Mouse (Mus musculus): ENCODE data around the gene Cyp20a1. TPM values are rescaled to one million over a fixed set of nuclear protein-coding genes. Genes with fewer than 3 reads are reported as not detected.
A peak's percentile ranks its signal among the peaks of the same experiment; 100 is the strongest.

The Cyp20a1 gene
- total and polyA plus RNA-seq, 2 experiments, result 4.0 to 19.6 TPM

DNA sequence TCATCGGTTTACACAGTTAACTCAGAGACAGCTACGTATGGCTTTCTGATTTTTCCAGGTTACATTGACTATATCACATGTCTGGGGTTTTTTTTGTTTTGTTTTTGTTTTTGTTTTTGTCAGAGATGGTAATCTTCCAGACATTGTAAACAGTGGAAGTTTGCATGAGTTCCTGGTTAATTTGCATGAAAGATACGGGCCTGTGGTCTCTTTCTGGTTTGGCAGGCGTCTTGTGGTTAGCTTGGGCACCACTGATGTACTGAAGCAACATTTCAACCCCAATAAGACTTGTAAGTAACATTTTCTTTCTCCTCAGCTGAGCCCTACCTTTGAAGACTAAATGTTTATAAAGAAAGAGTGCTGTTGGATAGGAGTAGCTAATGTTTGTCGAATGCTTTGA, 9.7 kb downstream of the Cyp20a1 start:
- Histone ChIP-seq H3K4me1 (ENCODE audit: control insufficient read depth, insufficient read depth, low read length) (no peaks in the 10 kb centered on the region), H3K27ac (replicated peaks; ENCODE audit: insufficient read depth, low read depth, low read length) (no peak overlapping the region), H3K79me2 (ENCODE audit: control insufficient read depth, insufficient read depth, low read length) (peaks cover 5% of the 10 kb centered on the region; the same call in 1 of the 2 replicates), H3K4me3 (ENCODE audit: insufficient read depth, low read depth, low read length) (no peak overlapping the region), H3K36me3 (ENCODE audit: control insufficient read depth, insufficient read depth, low read length) (peaks cover 2% of the 10 kb centered on the region; the same call in 1 of the 2 replicates), H3K9ac (ENCODE audit: low read depth, low read length) (no peak overlapping the region), H3K27me3 (ENCODE audit: control insufficient read depth, insufficient read depth, low read length) (no peaks in the 10 kb centered on the region)
- 91% methylated on average over 5 of the region's 5 CpGs for WGBS
- no peak for DNase-seq (ENCODE audit: extremely low read depth, low read depth, low spot score)
- TF ChIP-seq CTCF (IDR thresholded peaks at IDR 0.05; ENCODE audit: low read depth, low read length) (no peak), POLR2A (IDR thresholded peaks at IDR 0.05; ENCODE audit: extremely low read depth, insufficient read depth, low read length) (no peak)

GRCm38 (mm10) chr1:60361626-60362025, 18.5 kb downstream of the Cyp20a1 start:
- Histone ChIP-seq H3K9ac (ENCODE audit: low read depth, low read length) (no peak overlapping the region), H3K79me2 (ENCODE audit: control insufficient read depth, insufficient read depth, low read length) (no peaks in the 10 kb centered on the region), H3K4me1 (ENCODE audit: control insufficient read depth, insufficient read depth, low read length) (no peaks in the 10 kb centered on the region), H3K36me3 (ENCODE audit: control insufficient read depth, insufficient read depth, low read length) (peaks cover 8% of the 10 kb centered on the region; the same call in 1 of the 2 replicates), H3K27me3 (ENCODE audit: control insufficient read depth, insufficient read depth, low read length) (no peaks in the 10 kb centered on the region), H3K27ac (replicated peaks; ENCODE audit: insufficient read depth, low read depth, low read length) (no peak overlapping the region), H3K4me3 (ENCODE audit: insufficient read depth, low read depth, low read length) (no peak overlapping the region)
- WGBS, result 100% methylated on average over 1 of the region's 1 CpGs
- DNase-seq (ENCODE audit: extremely low read depth, low read depth, low spot score), result no peak
- TF ChIP-seq POLR2A (IDR thresholded peaks at IDR 0.05; ENCODE audit: extremely low read depth, insufficient read depth, low read length) (no peak), CTCF (IDR thresholded peaks at IDR 0.05; ENCODE audit: low read depth, low read length) (no peak)

DNA sequence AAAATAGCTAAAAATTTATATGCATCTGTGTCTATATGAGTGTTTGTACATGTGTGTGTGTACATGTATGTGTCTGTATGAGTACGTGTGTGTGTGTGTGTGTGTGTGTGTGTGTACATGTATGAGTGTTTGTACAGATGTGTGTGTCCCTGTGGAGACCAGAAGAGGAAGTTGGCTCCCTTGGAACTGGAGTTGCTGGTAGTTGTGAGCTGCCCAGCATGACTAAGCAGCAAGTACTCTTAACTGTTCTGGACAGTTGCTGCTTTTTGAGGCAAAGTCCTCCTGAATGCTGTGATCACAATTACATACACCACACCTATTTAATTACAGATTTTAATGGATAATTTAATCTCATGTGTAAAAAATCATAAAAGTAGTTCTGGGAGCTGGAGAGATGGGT, 33.4 kb downstream of the Cyp20a1 start:
- peaks cover 17% of the 10 kb centered on the region for H3K36me3 ChIP-seq (ENCODE audit: control insufficient read depth, insufficient read depth, low read length)
- no peak overlapping the region for H3K4me3 ChIP-seq (ENCODE audit: insufficient read depth, low read depth, low read length)
- TF ChIP-seq CTCF (IDR thresholded peaks at IDR 0.05; ENCODE audit: low read depth, low read length) (no peak), POLR2A (IDR thresholded peaks at IDR 0.05; ENCODE audit: extremely low read depth, insufficient read depth, low read length) (no peak)
- 96% methylated on average over 1 of the region's 1 CpGs for WGBS
- H3K79me2 ChIP-seq (ENCODE audit: control insufficient read depth, insufficient read depth, low read length), result no peaks in the 10 kb centered on the region
- no peaks in the 10 kb centered on the region for H3K4me1 ChIP-seq (ENCODE audit: control insufficient read depth, insufficient read depth, low read length)
- H3K27ac ChIP-seq (replicated peaks; ENCODE audit: insufficient read depth, low read depth, low read length), result no peak overlapping the region
- DNase-seq (ENCODE audit: extremely low read depth, low read depth, low spot score), result no peak
- no peak overlapping the region for H3K9ac ChIP-seq (ENCODE audit: low read depth, low read length)
- no peaks in the 10 kb centered on the region for H3K27me3 ChIP-seq (ENCODE audit: control insufficient read depth, insufficient read depth, low read length)

DNA sequence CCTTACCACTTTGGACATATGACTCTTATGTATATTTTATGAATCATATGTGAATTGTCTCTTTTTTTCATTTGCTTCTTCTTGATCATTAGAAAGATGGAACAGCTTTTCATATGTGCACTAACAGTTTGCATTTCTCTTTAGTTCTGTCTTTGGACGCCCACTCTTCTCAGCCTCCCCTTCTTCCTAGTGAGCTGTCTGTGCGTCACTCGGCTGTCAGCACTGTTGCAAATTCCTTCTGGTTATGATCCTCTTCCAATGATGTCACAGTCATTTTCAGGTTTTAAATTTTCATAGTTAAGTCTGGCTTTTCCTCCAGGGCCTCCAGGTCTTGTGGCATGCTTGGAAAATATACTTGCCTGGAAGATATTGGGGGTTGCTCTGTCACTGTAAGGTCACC, 38.8 kb downstream of the Cyp20a1 start:
- WGBS, result 94% methylated on average over 3 of the region's 3 CpGs
- TF ChIP-seq POLR2A (IDR thresholded peaks at IDR 0.05; ENCODE audit: extremely low read depth, insufficient read depth, low read length) (no peak), CTCF (IDR thresholded peaks at IDR 0.05; ENCODE audit: low read depth, low read length) (no peak)

GRCm38 (mm10) chr1:60404848-60405247, 61.7 kb downstream of the Cyp20a1 start:
- Histone ChIP-seq H3K4me3 (ENCODE audit: insufficient read depth, low read depth, low read length) (no peak overlapping the region), H3K27ac (replicated peaks; ENCODE audit: insufficient read depth, low read depth, low read length) (no peak overlapping the region), H3K27me3 (ENCODE audit: control insufficient read depth, insufficient read depth, low read length) (no peaks in the 10 kb centered on the region), H3K9ac (ENCODE audit: low read depth, low read length) (no peak overlapping the region), H3K79me2 (ENCODE audit: control insufficient read depth, insufficient read depth, low read length) (no peaks in the 10 kb centered on the region), H3K36me3 (ENCODE audit: control insufficient read depth, insufficient read depth, low read length) (no peaks in the 10 kb centered on the region), H3K4me1 (ENCODE audit: control insufficient read depth, insufficient read depth, low read length) (no peaks in the 10 kb centered on the region)
- WGBS, result 100% methylated on average over 1 of the region's 1 CpGs
- TF ChIP-seq POLR2A (IDR thresholded peaks at IDR 0.05; ENCODE audit: extremely low read depth, insufficient read depth, low read length) (no peak), CTCF (IDR thresholded peaks at IDR 0.05; ENCODE audit: low read depth, low read length) (0 out of 2 replicates have a peak, but pooled peaks have one; percentile 6)
- DNase-seq (ENCODE audit: extremely low read depth, low read depth, low spot score), result peak; percentile 40

More for the DNA sequence above, 38.8 kb downstream of the Cyp20a1 start:
- H3K9ac ChIP-seq (ENCODE audit: low read depth, low read length), result no peak overlapping the region
- no peak overlapping the region for H3K27ac ChIP-seq (replicated peaks; ENCODE audit: insufficient read depth, low read depth, low read length)
- no peaks in the 10 kb centered on the region for H3K4me1 ChIP-seq (ENCODE audit: control insufficient read depth, insufficient read depth, low read length)
- H3K36me3 ChIP-seq (ENCODE audit: control insufficient read depth, insufficient read depth, low read length), result peaks cover 12% of the 10 kb centered on the region
- H3K27me3 ChIP-seq (ENCODE audit: control insufficient read depth, insufficient read depth, low read length), result no peaks in the 10 kb centered on the region
- no peak overlapping the region for H3K4me3 ChIP-seq (ENCODE audit: insufficient read depth, low read depth, low read length)
- DNase-seq (ENCODE audit: extremely low read depth, low read depth, low spot score), result no peak
- H3K79me2 ChIP-seq (ENCODE audit: control insufficient read depth, insufficient read depth, low read length), result no peaks in the 10 kb centered on the region

DNA sequence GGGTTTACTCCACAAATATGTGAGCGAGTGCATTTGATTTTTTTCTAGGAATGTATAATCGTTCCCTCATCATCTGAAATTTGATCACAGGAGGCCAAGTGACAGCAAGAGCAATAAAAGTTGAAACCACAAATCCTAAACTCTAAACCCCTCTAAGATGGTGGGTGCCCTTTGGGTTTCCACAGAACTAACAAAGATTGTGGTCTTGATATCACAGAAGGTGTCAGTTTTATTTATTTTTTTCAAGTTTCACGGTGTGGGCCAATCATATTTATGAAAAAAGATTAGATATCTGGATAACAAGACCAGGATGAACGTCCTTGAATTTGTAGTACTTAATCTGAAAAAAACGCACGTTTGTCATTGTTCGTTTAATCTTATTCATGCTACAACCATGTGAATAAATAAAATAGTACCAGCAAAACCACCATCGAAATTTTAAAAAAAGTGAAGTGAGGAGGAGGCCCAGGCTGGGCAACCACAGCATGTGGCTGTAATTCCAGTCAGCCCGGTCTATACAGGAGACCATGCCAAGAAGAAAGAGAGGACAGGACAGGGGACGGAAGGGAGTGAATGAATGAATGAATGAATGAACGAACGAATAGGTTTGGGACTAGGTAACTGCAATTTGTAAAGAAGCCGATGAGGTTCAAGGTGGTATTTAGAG, 65.5 kb downstream of the Cyp20a1 start:
- Histone ChIP-seq H3K27ac (replicated peaks; ENCODE audit: insufficient read depth, low read depth, low read length) (no peak overlapping the region), H3K9ac (ENCODE audit: low read depth, low read length) (peak overlapping the region; percentile 68), H3K4me1 (ENCODE audit: control insufficient read depth, insufficient read depth, low read length) (0 out of 2 replicates have a peak, but pooled peaks cover 3% of the 10 kb centered on the region), H3K36me3 (ENCODE audit: control insufficient read depth, insufficient read depth, low read length) (no peaks in the 10 kb centered on the region), H3K27me3 (ENCODE audit: control insufficient read depth, insufficient read depth, low read length) (no peaks in the 10 kb centered on the region), H3K79me2 (ENCODE audit: control insufficient read depth, insufficient read depth, low read length) (peaks cover 2% of the 10 kb centered on the region; the same call in 1 of the 2 replicates), H3K4me3 (ENCODE audit: insufficient read depth, low read depth, low read length) (peak overlapping the region; percentile 85; the same call in 1 of the 2 replicates)
- no peak for TF ChIP-seq POLR2A (IDR thresholded peaks at IDR 0.05; ENCODE audit: extremely low read depth, insufficient read depth, low read length)
- TF ChIP-seq CTCF (IDR thresholded peaks at IDR 0.05; ENCODE audit: low read depth, low read length), result no peak
- 38% methylated on average over 13 of the region's 13 CpGs for WGBS
- no peak for DNase-seq (ENCODE audit: extremely low read depth, low read depth, low spot score)
